Comparison of ENCODE assay signal across 16 mouse cellular contexts in genomic region chr3:38257843-38258290, GRCm38 (mm10).
DNase-seq lines count a peak whose midpoint lies in the region; ATAC-seq and TF ChIP-seq lines count a peak whose summit lies in the region.
"Had no signal": no experiment of that assay in that cellular context is flagged by ENCODE, and none has a peak within 500 bp of the region (broad histone marks: within the 10 kb centered on the region; RNA-seq: fewer than 3 reads in every experiment).

No protein-coding gene starts in this region.

- no peak overlapping the region for H3K4me2 ChIP-seq in midbrain, embryonic 15.5 days
- no peak overlapping the region for H3K4me2 ChIP-seq in midbrain, embryonic 14.5 days (ENCODE audit: low read length)
- H3K4me2 ChIP-seq in forebrain, embryonic 11.5 days (ENCODE audit: low read depth, low read length, severe bottlenecking) = no peak overlapping the region
- H3K4me2 ChIP-seq: embryonic facial prominence, embryonic 12.5 days; hindbrain, embryonic 14.5 days had no signal

- peak overlapping the region; percentile 81 for H3K27ac ChIP-seq in heart, embryonic 10.5 days
- no peak overlapping the region for H3K27ac ChIP-seq in midbrain, embryonic 15.5 days
- no peak overlapping the region for H3K27ac ChIP-seq in midbrain, embryonic 14.5 days (replicated peaks; ENCODE audit: low read depth, low read length)
- 0 out of 2 replicates have a peak overlapping the region, but pooled peaks have one; percentile 21 for H3K27ac ChIP-seq in limb, embryonic 10.5 days
- no peak overlapping the region for H3K27ac ChIP-seq in kidney, adult 2 months (ENCODE audit: insufficient read depth, low read depth, low read length)
- no peak overlapping the region for H3K27ac ChIP-seq in forebrain, embryonic 11.5 days (ENCODE audit: low read depth, low read length)
- H3K27ac ChIP-seq: embryonic facial prominence, embryonic 12.5 days; hindbrain, embryonic 14.5 days had no signal

- H3K9me3 ChIP-seq in heart, embryonic 10.5 days = no peaks in the 10 kb centered on the region
- no peaks in the 10 kb centered on the region for H3K9me3 ChIP-seq in midbrain, embryonic 15.5 days
- no peaks in the 10 kb centered on the region for H3K9me3 ChIP-seq in midbrain, embryonic 14.5 days (ENCODE audit: control insufficient read depth, low read length)
- H3K9me3 ChIP-seq in limb, embryonic 10.5 days (replicated peaks) = no peaks in the 10 kb centered on the region
- H3K9me3 ChIP-seq in forebrain, embryonic 11.5 days (ENCODE audit: control insufficient read depth, low read length) = no peaks in the 10 kb centered on the region; the same call in 1 of the 2 replicates
- H3K9me3 ChIP-seq: embryonic facial prominence, embryonic 12.5 days had no signal

- peak; percentile 16; the same call in 1 of the 2 replicates for ATAC-seq in midbrain, embryonic 15.5 days (replicated peaks)
- ATAC-seq in midbrain, embryonic 14.5 days (ENCODE audit: low FRiP score, low TSS enrichment) = no peak
- ATAC-seq in megakaryocyte progenitor cell, adult 5-6 weeks (replicated peaks; ENCODE audit: poor library complexity) = peak; percentile 89
- ATAC-seq in forebrain, embryonic 11.5 days (replicated peaks; ENCODE audit: low FRiP score) = no peak

- no peak overlapping the region for H3K4me3 ChIP-seq in heart, embryonic 10.5 days
- no peak overlapping the region for H3K4me3 ChIP-seq in midbrain, embryonic 15.5 days
- H3K4me3 ChIP-seq in midbrain, embryonic 14.5 days (replicated peaks; ENCODE audit: low read depth, low read length) = no peak overlapping the region
- H3K4me3 ChIP-seq in limb, embryonic 10.5 days = no peak overlapping the region
- H3K4me3 ChIP-seq in kidney, adult 2 months (ENCODE audit: insufficient read depth, low read depth, low read length) = no peak overlapping the region
- no peak overlapping the region for H3K4me3 ChIP-seq in forebrain, embryonic 11.5 days (ENCODE audit: low read depth, low read length)
- H3K4me3 ChIP-seq: embryonic facial prominence, embryonic 12.5 days; megakaryocyte, embryonic 14.5 days had no signal

- no peak overlapping the region for H3K9ac ChIP-seq in midbrain, embryonic 15.5 days
- no peak overlapping the region for H3K9ac ChIP-seq in midbrain, embryonic 14.5 days (replicated peaks; ENCODE audit: low read length)
- H3K9ac ChIP-seq in forebrain, embryonic 11.5 days (ENCODE audit: low read length) = no peak overlapping the region
- H3K9ac ChIP-seq: embryonic facial prominence, embryonic 12.5 days; hindbrain, embryonic 14.5 days had no signal

- no peak for TF ChIP-seq CTCF in kidney, adult 2 months (conservative IDR thresholded peaks at IDR 0.05; ENCODE audit: insufficient read depth, insufficient read length, low read depth, low read length)

- 50% methylated on average over 14 of the region's 14 CpGs for WGBS in heart, embryonic 10.5 days
- WGBS in midbrain, embryonic 15.5 days = 66% methylated on average over 14 of the region's 14 CpGs
- 64% methylated on average over 14 of the region's 14 CpGs for WGBS in midbrain, embryonic 14.5 days
- 66% methylated on average over 14 of the region's 14 CpGs for WGBS in limb, embryonic 10.5 days
- 77% methylated on average over 14 of the region's 14 CpGs for WGBS in kidney, adult 2 months
- 75% methylated on average over 14 of the region's 14 CpGs for WGBS in forebrain, embryonic 11.5 days

- H3K36me3 ChIP-seq in heart, embryonic 10.5 days = no peaks in the 10 kb centered on the region
- H3K36me3 ChIP-seq in midbrain, embryonic 15.5 days (replicated peaks) = no peaks in the 10 kb centered on the region
- H3K36me3 ChIP-seq in midbrain, embryonic 14.5 days (ENCODE audit: control insufficient read depth, insufficient read depth, low read length) = no peaks in the 10 kb centered on the region
- H3K36me3 ChIP-seq in limb, embryonic 10.5 days = no peaks in the 10 kb centered on the region
- no peaks in the 10 kb centered on the region for H3K36me3 ChIP-seq in kidney, adult 2 months (ENCODE audit: control insufficient read depth, insufficient read depth, low read length)
- H3K36me3 ChIP-seq in forebrain, embryonic 11.5 days (ENCODE audit: control insufficient read depth, insufficient read depth, low read length) = no peaks in the 10 kb centered on the region
- H3K36me3 ChIP-seq: embryonic facial prominence, embryonic 12.5 days had no signal

- peaks cover 16% of the 10 kb centered on the region for H3K4me1 ChIP-seq in heart, embryonic 10.5 days
- H3K4me1 ChIP-seq in midbrain, embryonic 15.5 days = peaks cover 18% of the 10 kb centered on the region
- H3K4me1 ChIP-seq in midbrain, embryonic 14.5 days (ENCODE audit: control insufficient read depth, insufficient read depth, low read length) = peaks cover 11% of the 10 kb centered on the region
- H3K4me1 ChIP-seq in limb, embryonic 10.5 days = peaks cover 14% of the 10 kb centered on the region; the same call in 1 of the 2 replicates
- H3K4me1 ChIP-seq in kidney, adult 2 months (ENCODE audit: control insufficient read depth, insufficient read depth, low read length) = no peaks in the 10 kb centered on the region
- H3K4me1 ChIP-seq in forebrain, embryonic 11.5 days (replicated peaks; ENCODE audit: control insufficient read depth, insufficient read depth, low read length) = peaks cover 3% of the 10 kb centered on the region; the same call in 1 of the 2 replicates

- no peak for TF ChIP-seq POLR2A in kidney, adult 2 months (IDR thresholded peaks at IDR 0.05; ENCODE audit: low read depth, low read length)

- DNase-seq in heart, embryonic 10.5 days (ENCODE audit: low spot score) = no peak
- no peak for DNase-seq in heart, postnatal 4 days
- DNase-seq in midbrain, embryonic 14.5 days = no peak
- DNase-seq in limb, embryonic 10.5 days (ENCODE audit: low spot score) = peak; percentile 31
- DNase-seq in kidney, adult 2 months = no peak
- DNase-seq in forebrain, embryonic 11.5 days (ENCODE audit: low spot score) = no peak
- DNase-seq: B cell, adult 2 months; cerebellum, postnatal 10 days; kidney, adult 18-20 months; kidney, postnatal 36 days; left cerebral cortex, postnatal 4 days had no signal

- H3K27me3 ChIP-seq in heart, embryonic 10.5 days (ENCODE audit: insufficient read depth, poor library complexity, severe bottlenecking) = no peaks in the 10 kb centered on the region
- 0 out of 2 replicates have a peak, but pooled peaks cover 3% of the 10 kb centered on the region for H3K27me3 ChIP-seq in midbrain, embryonic 15.5 days (replicated peaks)
- H3K27me3 ChIP-seq in midbrain, embryonic 14.5 days (ENCODE audit: control insufficient read depth, insufficient read depth, low read length) = no peaks in the 10 kb centered on the region
- no peaks in the 10 kb centered on the region for H3K27me3 ChIP-seq in limb, embryonic 10.5 days (ENCODE audit: low read depth, poor library complexity, severe bottlenecking)
- no peaks in the 10 kb centered on the region for H3K27me3 ChIP-seq in kidney, adult 2 months (replicated peaks; ENCODE audit: control insufficient read depth, insufficient read depth, low read length)
- no peaks in the 10 kb centered on the region for H3K27me3 ChIP-seq in forebrain, embryonic 11.5 days (ENCODE audit: control insufficient read depth, insufficient read depth, low read length)
- H3K27me3 ChIP-seq: embryonic facial prominence, embryonic 12.5 days had no signal

Comparison
In these comparisons a context has a peak if more than half of its experiments do, and no peak if none do; other contexts are left out.
1. ATAC-seq: peak in midbrain, embryonic 15.5 days (single experiment) and megakaryocyte progenitor cell, adult 5-6 weeks (single experiment); none in midbrain, embryonic 14.5 days (single experiment) and forebrain, embryonic 11.5 days (single experiment).
2. H3K27ac ChIP-seq: peak in heart, embryonic 10.5 days (single experiment) and limb, embryonic 10.5 days (single experiment); none in midbrain, embryonic 15.5 days (single experiment), midbrain, embryonic 14.5 days (single experiment), kidney, adult 2 months (single experiment) and forebrain, embryonic 11.5 days (single experiment).